Mouse (Mus musculus): ENCODE measurements at regions not wholly inside any gene's neighbourhood (a gene's known extent, or its start where the extent isn't known, plus 50 kb on each side); places are given as distances from the start of the nearest gene placed in this dataset.

GRCm38 (mm10) chr2:72838085-72838727 lies 142.0 kb downstream of the Sp3 start:
- TF ChIP-seq FLI1 (IDR thresholded peaks at IDR 0.05; ENCODE audit: low read length) (no peak), GATA1 (IDR thresholded peaks at IDR 0.05; ENCODE audit: borderline replicate concordance, low read length) (no peak)
- H3K4me3 ChIP-seq (replicated peaks) = no peak overlapping the region
- H3K36me3 ChIP-seq (replicated peaks; ENCODE audit: low read length) = no peaks in the 10 kb centered on the region
- H3K4me1 ChIP-seq = peaks cover 11% of the 10 kb centered on the region
- H3K27me3 ChIP-seq (replicated peaks) = peaks cover under 1% of the 10 kb centered on the region
- H3K9me3 ChIP-seq = no peaks in the 10 kb centered on the region

GRCm38 (mm10) chr2:72839673-72840072 lies 140.6 kb downstream of the Sp3 start:
- H3K36me3 ChIP-seq (replicated peaks; ENCODE audit: low read length) = no peaks in the 10 kb centered on the region

GRCm38 (mm10) chr2:72841367-72841766 lies 138.9 kb downstream of the Sp3 start:
- Histone ChIP-seq H3K4me3 (replicated peaks) (no peak overlapping the region), H3K36me3 (replicated peaks; ENCODE audit: low read length) (no peaks in the 10 kb centered on the region), H3K27me3 (replicated peaks) (peaks cover 10% of the 10 kb centered on the region), H3K9me3 (0 out of 2 replicates have a peak, but pooled peaks cover 2% of the 10 kb centered on the region), H3K4me1 (peaks cover 11% of the 10 kb centered on the region)
- TF ChIP-seq GATA1 (IDR thresholded peaks at IDR 0.05; ENCODE audit: borderline replicate concordance, low read length) = no peak
- TF ChIP-seq FLI1 (IDR thresholded peaks at IDR 0.05; ENCODE audit: low read length) = no peak

More at GRCm38 (mm10) chr2:72839673-72840072, 140.6 kb downstream of the Sp3 start:
- peaks cover 11% of the 10 kb centered on the region for H3K4me1 ChIP-seq
- no peak overlapping the region for H3K4me3 ChIP-seq (replicated peaks)
- 0 out of 2 replicates have a peak, but pooled peaks cover 2% of the 10 kb centered on the region for H3K9me3 ChIP-seq
- H3K27me3 ChIP-seq (replicated peaks) = peaks cover 7% of the 10 kb centered on the region
- no peak for TF ChIP-seq GATA1 (IDR thresholded peaks at IDR 0.05; ENCODE audit: borderline replicate concordance, low read length)
- no peak for TF ChIP-seq FLI1 (IDR thresholded peaks at IDR 0.05; ENCODE audit: low read length)

- Histone ChIP-seq H3K36me3 (replicated peaks; ENCODE audit: low read length) (no peaks in the 10 kb centered on the region), H3K27me3 (replicated peaks) (peaks cover 15% of the 10 kb centered on the region), H3K9me3 (0 out of 2 replicates have a peak, but pooled peaks cover 2% of the 10 kb centered on the region), H3K4me3 (replicated peaks) (no peak overlapping the region), H3K4me1 (peaks cover 17% of the 10 kb centered on the region)
- TF ChIP-seq GATA1 (IDR thresholded peaks at IDR 0.05; ENCODE audit: borderline replicate concordance, low read length) = no peak
- TF ChIP-seq FLI1 (IDR thresholded peaks at IDR 0.05; ENCODE audit: low read length) = no peak
Measured at GRCm38 (mm10) chr2:72843610-72844009, 136.6 kb downstream of the Sp3 start.

GRCm38 (mm10) chr2:72849441-72850192 lies 130.6 kb downstream of the Sp3 start:
- no peak overlapping the region for H3K4me3 ChIP-seq (replicated peaks)
- no peak for TF ChIP-seq GATA1 (IDR thresholded peaks at IDR 0.05; ENCODE audit: borderline replicate concordance, low read length)
- no peak for TF ChIP-seq FLI1 (IDR thresholded peaks at IDR 0.05; ENCODE audit: low read length)

GRCm38 (mm10) chr2:72852509-72852908 lies 127.7 kb downstream of the Sp3 start:
- H3K27me3 ChIP-seq (replicated peaks) = peaks cover 5% of the 10 kb centered on the region
- H3K9me3 ChIP-seq = peaks cover 13% of the 10 kb centered on the region
- H3K36me3 ChIP-seq (replicated peaks; ENCODE audit: low read length) = peaks cover 4% of the 10 kb centered on the region
- peaks cover 45% of the 10 kb centered on the region for H3K4me1 ChIP-seq
- no peak overlapping the region for H3K4me3 ChIP-seq (replicated peaks)
- TF ChIP-seq GATA1 (IDR thresholded peaks at IDR 0.05; ENCODE audit: borderline replicate concordance, low read length) = no peak
- TF ChIP-seq FLI1 (IDR thresholded peaks at IDR 0.05; ENCODE audit: low read length) = no peak

More at GRCm38 (mm10) chr2:72849441-72850192, 130.6 kb downstream of the Sp3 start:
- peaks cover 8% of the 10 kb centered on the region for H3K27me3 ChIP-seq (replicated peaks)
- peaks cover 4% of the 10 kb centered on the region for H3K36me3 ChIP-seq (replicated peaks; ENCODE audit: low read length)
- peaks cover 40% of the 10 kb centered on the region for H3K4me1 ChIP-seq
- H3K9me3 ChIP-seq = peaks cover 13% of the 10 kb centered on the region

- peaks cover 24% of the 10 kb centered on the region for H3K4me1 ChIP-seq
- no peak overlapping the region for H3K4me3 ChIP-seq (replicated peaks)
- H3K9me3 ChIP-seq = peaks cover 12% of the 10 kb centered on the region
- TF ChIP-seq GATA1 (IDR thresholded peaks at IDR 0.05; ENCODE audit: borderline replicate concordance, low read length) = no peak
- TF ChIP-seq FLI1 (IDR thresholded peaks at IDR 0.05; ENCODE audit: low read length) = no peak
- peaks cover 4% of the 10 kb centered on the region for H3K36me3 ChIP-seq (replicated peaks; ENCODE audit: low read length)
- H3K27me3 ChIP-seq (replicated peaks) = no peaks in the 10 kb centered on the region
Measured at GRCm38 (mm10) chr2:72855276-72855970, 124.8 kb downstream of the Sp3 start.

- Histone ChIP-seq H3K9me3 (peaks cover 7% of the 10 kb centered on the region), H3K4me1 (peaks cover 24% of the 10 kb centered on the region), H3K27me3 (replicated peaks) (no peaks in the 10 kb centered on the region), H3K36me3 (replicated peaks; ENCODE audit: low read length) (peaks cover 4% of the 10 kb centered on the region), H3K4me3 (replicated peaks) (no peak overlapping the region)
- TF ChIP-seq FLI1 (IDR thresholded peaks at IDR 0.05; ENCODE audit: low read length) (no peak), GATA1 (IDR thresholded peaks at IDR 0.05; ENCODE audit: borderline replicate concordance, low read length) (no peak)
Measured at GRCm38 (mm10) chr2:72855971-72856755, 124.1 kb downstream of the Sp3 start.

GRCm38 (mm10) chr2:72857377-72857776 lies 122.9 kb downstream of the Sp3 start:
- Histone ChIP-seq H3K4me3 (replicated peaks) (no peak overlapping the region), H3K36me3 (replicated peaks; ENCODE audit: low read length) (no peaks in the 10 kb centered on the region), H3K27me3 (replicated peaks) (no peaks in the 10 kb centered on the region), H3K9me3 (no peaks in the 10 kb centered on the region), H3K4me1 (peaks cover 22% of the 10 kb centered on the region)
- TF ChIP-seq GATA1 (IDR thresholded peaks at IDR 0.05; ENCODE audit: borderline replicate concordance, low read length) = no peak
- TF ChIP-seq FLI1 (IDR thresholded peaks at IDR 0.05; ENCODE audit: low read length) = no peak
